Mouse (Mus musculus) lung, embryonic 14.5 days (tissue): ENCODE measurements around the gene Mon2. TPM values are rescaled to one million over a fixed set of nuclear protein-coding genes. Genes with fewer than 3 reads are reported as not detected.
A peak's percentile ranks its signal among the peaks of the same experiment; 100 is the strongest.

Experiments
- ATAC-seq: fragments of 200-750 bp; cut with Nextera tagmentation; 2 replicates; pipeline ENCODE4 v1.8.0; 2017; ENCODE audit warnings: mild to moderate bottlenecking, moderate TSS enrichment, moderate library complexity; ENCODE audit not compliant: insufficient read depth
- DNase-seq: peaks from one replicate; pipeline ENCODE4 v3.0.0-alpha.2; 2015
- H3K27ac ChIP-seq: fragments of 300-500 bp; sonication (generic); 2 replicates; pipeline ENCODE4 v1.5.1; 2014; ENCODE audit warnings: low read depth, mild to moderate bottlenecking, moderate library complexity
- H3K27me3 ChIP-seq: fragments of 300-500 bp; sonication (generic); 2 replicates; pipeline ENCODE4 v1.6.1; 2014; ENCODE audit warnings: low read length, control low read depth; ENCODE audit not compliant: insufficient read depth
- H3K36me3 ChIP-seq: fragments of 300-500 bp; sonication (generic); 2 replicates; pipeline ENCODE4 v1.6.1; 2014; ENCODE audit warnings: control low read depth; ENCODE audit not compliant: insufficient read depth
- H3K4me1 ChIP-seq: fragments of 300-500 bp; sonication (generic); 2 replicates; pipeline ENCODE4 v1.6.1; 2014; ENCODE audit warnings: antibody characterized with exemption, control low read depth; ENCODE audit not compliant: insufficient read depth
- H3K4me2 ChIP-seq: fragments of 300-500 bp; sonication (generic); 2 replicates; pipeline ENCODE4 v1.6.1; 2014; ENCODE audit warnings: mild to moderate bottlenecking
- H3K4me3 ChIP-seq: fragments of 300-500 bp; sonication (generic); 2 replicates; pipeline ENCODE4 v1.5.1; 2014; ENCODE audit warnings: low read depth, low read length
- H3K9ac ChIP-seq: fragments of 300-500 bp; sonication (generic); 2 replicates; pipeline ENCODE4 v1.6.1; 2014
- H3K9me3 ChIP-seq: fragments of 300-500 bp; sonication (generic); 2 replicates; pipeline ENCODE4 v1.6.1; 2016; ENCODE audit warnings: low read depth, low read length, control low read depth
- CTCF ChIP-seq: IDR thresholded peaks from 2 replicates; pipeline ENCODE4 v1.5.1; 2016; ENCODE audit warnings: antibody characterized with exemption, low read depth
- WGBS: fragments of 180-500 bp; shearing (Covaris S2); extraction: QIAGEN DNeasy Blood & Tissue Kit; methylation state at CpG from one replicate; pipeline ENCODE4 v1.1.7; 2014; 5-methylcytosine and 5-hydroxymethylcytosine counted together
- polyA plus RNA-seq: library from polyadenylated mRNA; unstranded; fragments of >200 nt; fragmentation: Nextera tagmentation; extraction: Ambion mirVana; gene quantifications from 2 replicates; pipeline ENCODE4 v1.2.1, GENCODE M21; 2014

Mon2 gene
- polyA plus RNA-seq, 1 experiment from 2014 or later: 35.0 TPM

- H3K9ac ChIP-seq: no peak overlapping the region
- 75% methylated on average over 17 of the region's 17 CpGs for WGBS
- no peak for DNase-seq
- ATAC-seq: no peak
- no peaks in the 10 kb centered on the region for H3K9me3 ChIP-seq
- H3K27ac ChIP-seq: no peak overlapping the region; the same call in 1 of the 2 replicates
- H3K36me3 ChIP-seq: peaks cover 62% of the 10 kb centered on the region
- no peak overlapping the region for H3K4me2 ChIP-seq
- H3K4me3 ChIP-seq: no peak overlapping the region
- no peaks in the 10 kb centered on the region for H3K27me3 ChIP-seq
- H3K4me1 ChIP-seq: no peaks in the 10 kb centered on the region
- TF ChIP-seq CTCF: no peak
Measured at GRCm38 (mm10) chr10:122994402-122995107, 81.8 kb downstream of the Mon2 start.

GRCm38 (mm10) chr10:122991648-122992047, 84.7 kb downstream of the Mon2 start:
- 88% methylated on average over 9 of the region's 9 CpGs for WGBS
- ATAC-seq (no peak), DNase-seq (no peak)
- Histone ChIP-seq H3K4me1 (peaks cover 11% of the 10 kb centered on the region), H3K36me3 (peaks cover 35% of the 10 kb centered on the region), H3K4me2 (no peak overlapping the region), H3K27me3 (no peaks in the 10 kb centered on the region), H3K4me3 (no peak overlapping the region), H3K9ac (peak overlapping the region; percentile 16; the same call in 1 of the 2 replicates), H3K27ac (peak overlapping the region; percentile 70; the same call in 1 of the 2 replicates), H3K9me3 (no peaks in the 10 kb centered on the region)
- TF ChIP-seq CTCF: no peak

GRCm38 (mm10) chr10:122991053-122991452, 85.3 kb downstream of the Mon2 start:
- Histone ChIP-seq H3K4me2 (no peak overlapping the region), H3K27ac (peak overlapping the region; percentile 73; the same call in 1 of the 2 replicates), H3K27me3 (no peaks in the 10 kb centered on the region), H3K9ac (peak overlapping the region; percentile 16; the same call in 1 of the 2 replicates), H3K36me3 (peaks cover 29% of the 10 kb centered on the region), H3K4me3 (no peak overlapping the region), H3K4me1 (peaks cover 12% of the 10 kb centered on the region), H3K9me3 (no peaks in the 10 kb centered on the region)
- DNase-seq (peak; percentile 59), ATAC-seq (no peak)
- no peak for TF ChIP-seq CTCF
- WGBS: 79% methylated on average over 9 of the region's 9 CpGs

GRCm38 (mm10) chr10:122990606-122991005, 85.7 kb downstream of the Mon2 start:
- Histone ChIP-seq H3K4me3 (no peak overlapping the region), H3K9me3 (no peaks in the 10 kb centered on the region), H3K4me2 (no peak overlapping the region), H3K36me3 (peaks cover 26% of the 10 kb centered on the region), H3K4me1 (peaks cover 12% of the 10 kb centered on the region), H3K27ac (peak overlapping the region; percentile 73), H3K9ac (no peak overlapping the region), H3K27me3 (no peaks in the 10 kb centered on the region)
- TF ChIP-seq CTCF: no peak
- WGBS: 92% methylated on average over 6 of the region's 6 CpGs
- DNase-seq (no peak), ATAC-seq (no peak)

- no peak for DNase-seq
- no peak for ATAC-seq
- no peak overlapping the region for H3K4me2 ChIP-seq
- TF ChIP-seq CTCF: no peak
- H3K27ac ChIP-seq: no peak overlapping the region
- H3K36me3 ChIP-seq: peaks cover 20% of the 10 kb centered on the region
- H3K4me3 ChIP-seq: no peak overlapping the region
- no peaks in the 10 kb centered on the region for H3K27me3 ChIP-seq
- H3K4me1 ChIP-seq: peaks cover 12% of the 10 kb centered on the region
- WGBS: 78% methylated on average over 9 of the region's 9 CpGs
- H3K9ac ChIP-seq: no peak overlapping the region
- H3K9me3 ChIP-seq: no peaks in the 10 kb centered on the region
Measured at GRCm38 (mm10) chr10:122989916-122990315, 86.4 kb downstream of the Mon2 start.

- 0 out of 2 replicates have a peak overlapping the region, but pooled peaks have one; percentile 6 for H3K27ac ChIP-seq
- no peaks in the 10 kb centered on the region for H3K9me3 ChIP-seq
- H3K4me1 ChIP-seq: peaks cover 14% of the 10 kb centered on the region
- no peak overlapping the region for H3K9ac ChIP-seq
- no peaks in the 10 kb centered on the region for H3K27me3 ChIP-seq
- TF ChIP-seq CTCF: no peak
- no peak for DNase-seq
- no peak for ATAC-seq
- 64% methylated on average over 7 of the region's 7 CpGs for WGBS
- H3K4me3 ChIP-seq: no peak overlapping the region
- peak overlapping the region; percentile 76 for H3K4me2 ChIP-seq
- peaks cover 10% of the 10 kb centered on the region; the same call in 1 of the 2 replicates for H3K36me3 ChIP-seq
Measured at GRCm38 (mm10) chr10:122988372-122988771, 87.9 kb downstream of the Mon2 start.

GRCm38 (mm10) chr10:122987671-122988128, 88.6 kb downstream of the Mon2 start:
- Histone ChIP-seq H3K36me3 (peaks cover 14% of the 10 kb centered on the region; the same call in 1 of the 2 replicates), H3K4me1 (peaks cover 20% of the 10 kb centered on the region), H3K9me3 (no peaks in the 10 kb centered on the region), H3K4me2 (peak overlapping the region; percentile 76), H3K9ac (no peak overlapping the region), H3K27ac (no peak overlapping the region), H3K27me3 (no peaks in the 10 kb centered on the region), H3K4me3 (no peak overlapping the region)
- DNase-seq (peak; percentile 76), ATAC-seq (no peak)
- TF ChIP-seq CTCF: peak; percentile 73
- 11% methylated on average over 9 of the region's 9 CpGs for WGBS
